Mouse (Mus musculus): ENCODE results near the gene Lsm12. TPM values are rescaled to one million over a fixed set of nuclear protein-coding genes. Genes with fewer than 3 reads are reported as not detected.

Gene Lsm12
- total and polyA plus RNA-seq, 3 experiments: 66.9 to 185 (median 78.9) TPM

Other genes with a start within 250 kb of the Lsm12 start
Only the 20 nearest of the 21 such genes appear.
- not detected in 2 replicates for gene Sost, start 218.3 kb downstream of the Lsm12 start, total RNA-seq (2012; rRNA removed)
- not detected in 2 replicates for gene Sost, start 218.3 kb downstream of the Lsm12 start, total RNA-seq (2014; rRNA removed)
- not detected in 2 replicates for gene Sost, start 218.3 kb downstream of the Lsm12 start, polyA plus RNA-seq (2012; ENCODE audit: insufficient read length, low read depth)
- not detected in 2 replicates for gene Cfap97d1, start 201.0 kb downstream of the Lsm12 start, total RNA-seq (2012; rRNA removed)
- not detected in 2 replicates for gene Cfap97d1, start 201.0 kb downstream of the Lsm12 start, total RNA-seq (2014; rRNA removed)
- not detected in 2 replicates for gene Cfap97d1, start 201.0 kb downstream of the Lsm12 start, polyA plus RNA-seq (2012; ENCODE audit: insufficient read length, low read depth)
- 17.9 and 20.8 TPM in 2 replicates for gene Dusp3, start 198.3 kb downstream of the Lsm12 start, total RNA-seq (2012; rRNA removed)
- gene Dusp3, start 198.3 kb downstream of the Lsm12 start, total RNA-seq (2014; rRNA removed): 5.6 and 7.5 TPM in 2 replicates
- gene Dusp3, start 198.3 kb downstream of the Lsm12 start, polyA plus RNA-seq (2012; ENCODE audit: insufficient read length, low read depth): 19.2 and 23.6 TPM in 2 replicates
- gene Mpp3, start 156.8 kb downstream of the Lsm12 start, total RNA-seq (2012; rRNA removed): 3.8 and 4.6 TPM in 2 replicates
- gene Mpp3, start 156.8 kb downstream of the Lsm12 start, total RNA-seq (2014; rRNA removed): 0.12 and 0.15 TPM in 2 replicates
- gene Mpp3, start 156.8 kb downstream of the Lsm12 start, polyA plus RNA-seq (2012; ENCODE audit: insufficient read length, low read depth): 0.30 and 0.31 TPM in 2 replicates
- gene Cd300lg, start 143.8 kb downstream of the Lsm12 start, total RNA-seq (2012; rRNA removed): not detected in 2 replicates
- not detected in 2 replicates for gene Cd300lg, start 143.8 kb downstream of the Lsm12 start, total RNA-seq (2014; rRNA removed)
- not detected in 2 replicates for gene Cd300lg, start 143.8 kb downstream of the Lsm12 start, polyA plus RNA-seq (2012; ENCODE audit: insufficient read length, low read depth)
- 1.4 and 3.1 TPM in 2 replicates for gene Mpp2, start 96.8 kb downstream of the Lsm12 start, total RNA-seq (2012; rRNA removed)
- 0.35 and 0.46 TPM in 2 replicates for gene Mpp2, start 96.8 kb downstream of the Lsm12 start, total RNA-seq (2014; rRNA removed)
- 0.76 and 0.83 TPM in 2 replicates for gene Mpp2, start 96.8 kb downstream of the Lsm12 start, polyA plus RNA-seq (2012; ENCODE audit: insufficient read length, low read depth)
- gene Ppy, start 84.0 kb downstream of the Lsm12 start, total RNA-seq (2012; rRNA removed): not detected in 2 replicates
- gene Ppy, start 84.0 kb downstream of the Lsm12 start, total RNA-seq (2014; rRNA removed): not detected in 2 replicates
- gene Ppy, start 84.0 kb downstream of the Lsm12 start, polyA plus RNA-seq (2012; ENCODE audit: insufficient read length, low read depth): not detected in 2 replicates
- not detected in 2 replicates for gene Pyy, start 77.5 kb downstream of the Lsm12 start, total RNA-seq (2012; rRNA removed)
- not detected in 2 replicates for gene Pyy, start 77.5 kb downstream of the Lsm12 start, total RNA-seq (2014; rRNA removed)
- gene Pyy, start 77.5 kb downstream of the Lsm12 start, polyA plus RNA-seq (2012; ENCODE audit: insufficient read length, low read depth): not detected in 2 replicates
- not detected in 2 replicates for gene Nags, start 39.8 kb downstream of the Lsm12 start, total RNA-seq (2012; rRNA removed)
- gene Nags, start 39.8 kb downstream of the Lsm12 start, total RNA-seq (2014; rRNA removed): not detected in 2 replicates
- not detected in 2 replicates for gene Nags, start 39.8 kb downstream of the Lsm12 start, polyA plus RNA-seq (2012; ENCODE audit: insufficient read length, low read depth)
- gene Tmem101, start 28.9 kb downstream of the Lsm12 start, total RNA-seq (2012; rRNA removed): 56.7 and 63.1 TPM in 2 replicates
- gene Tmem101, start 28.9 kb downstream of the Lsm12 start, total RNA-seq (2014; rRNA removed): 36.1 and 38.5 TPM in 2 replicates
- 29.7 and 35.4 TPM in 2 replicates for gene Tmem101, start 28.9 kb downstream of the Lsm12 start, polyA plus RNA-seq (2012; ENCODE audit: insufficient read length, low read depth)
- gene G6pc3, start 4.3 kb upstream of the Lsm12 start, total RNA-seq (2012; rRNA removed): 31.9 and 34.7 TPM in 2 replicates
- gene G6pc3, start 4.3 kb upstream of the Lsm12 start, total RNA-seq (2014; rRNA removed): 26.3 and 31.3 TPM in 2 replicates
- 65.6 and 72.3 TPM in 2 replicates for gene G6pc3, start 4.3 kb upstream of the Lsm12 start, polyA plus RNA-seq (2012; ENCODE audit: insufficient read length, low read depth)
- 49.6 and 49.9 TPM in 2 replicates for gene Hdac5, start 44.9 kb upstream of the Lsm12 start, total RNA-seq (2012; rRNA removed)
- 23.3 and 24.9 TPM in 2 replicates for gene Hdac5, start 44.9 kb upstream of the Lsm12 start, total RNA-seq (2014; rRNA removed)
- 46.4 and 53.9 TPM in 2 replicates for gene Hdac5, start 44.9 kb upstream of the Lsm12 start, polyA plus RNA-seq (2012; ENCODE audit: insufficient read length, low read depth)
- gene BC030867, start 63.6 kb upstream of the Lsm12 start, total RNA-seq (2012; rRNA removed): 25.6 and 26.2 TPM in 2 replicates
- 9.7 and 11.4 TPM in 2 replicates for gene BC030867, start 63.6 kb upstream of the Lsm12 start, total RNA-seq (2014; rRNA removed)
- 34.0 and 35.2 TPM in 2 replicates for gene BC030867, start 63.6 kb upstream of the Lsm12 start, polyA plus RNA-seq (2012; ENCODE audit: insufficient read length, low read depth)
- gene Asb16, start 83.4 kb upstream of the Lsm12 start, total RNA-seq (2012; rRNA removed): 0.04 TPM in 1 of 2 replicates, not detected in the other
- not detected in 2 replicates for gene Asb16, start 83.4 kb upstream of the Lsm12 start, total RNA-seq (2014; rRNA removed)
- gene Asb16, start 83.4 kb upstream of the Lsm12 start, polyA plus RNA-seq (2012; ENCODE audit: insufficient read length, low read depth): not detected in 2 replicates
- gene Tmub2, start 99.6 kb upstream of the Lsm12 start, total RNA-seq (2012; rRNA removed): 27.8 and 31.0 TPM in 2 replicates
- gene Tmub2, start 99.6 kb upstream of the Lsm12 start, total RNA-seq (2014; rRNA removed): 24.8 and 27.0 TPM in 2 replicates
- gene Tmub2, start 99.6 kb upstream of the Lsm12 start, polyA plus RNA-seq (2012; ENCODE audit: insufficient read length, low read depth): 32.4 and 32.9 TPM in 2 replicates
- gene Atxn7l3, start 111.3 kb upstream of the Lsm12 start, total RNA-seq (2012; rRNA removed): 46.6 and 51.3 TPM in 2 replicates
- gene Atxn7l3, start 111.3 kb upstream of the Lsm12 start, total RNA-seq (2014; rRNA removed): 38.3 and 40.7 TPM in 2 replicates
- 52.0 and 59.0 TPM in 2 replicates for gene Atxn7l3, start 111.3 kb upstream of the Lsm12 start, polyA plus RNA-seq (2012; ENCODE audit: insufficient read length, low read depth)
- 126 and 142 TPM in 2 replicates for gene Ubtf, start 134.4 kb upstream of the Lsm12 start, total RNA-seq (2012; rRNA removed)
- 89.9 and 99.8 TPM in 2 replicates for gene Ubtf, start 134.4 kb upstream of the Lsm12 start, total RNA-seq (2014; rRNA removed)
- gene Ubtf, start 134.4 kb upstream of the Lsm12 start, polyA plus RNA-seq (2012; ENCODE audit: insufficient read length, low read depth): 124 and 149 TPM in 2 replicates
- 0.08 TPM in 1 of 2 replicates, not detected in the other for gene Slc4a1, start 180.9 kb upstream of the Lsm12 start, total RNA-seq (2012; rRNA removed)
- gene Slc4a1, start 180.9 kb upstream of the Lsm12 start, total RNA-seq (2014; rRNA removed): 0.04 TPM in 1 of 2 replicates, not detected in the other
- gene Slc4a1, start 180.9 kb upstream of the Lsm12 start, polyA plus RNA-seq (2012; ENCODE audit: insufficient read length, low read depth): not detected in 2 replicates
- 9.0 and 16.3 TPM in 2 replicates for gene Rundc3a, start 208.1 kb upstream of the Lsm12 start, total RNA-seq (2012; rRNA removed)
- gene Rundc3a, start 208.1 kb upstream of the Lsm12 start, total RNA-seq (2014; rRNA removed): 1.3 and 1.4 TPM in 2 replicates
- gene Rundc3a, start 208.1 kb upstream of the Lsm12 start, polyA plus RNA-seq (2012; ENCODE audit: insufficient read length, low read depth): 3.3 and 4.8 TPM in 2 replicates
- gene Slc25a39, start 222.7 kb upstream of the Lsm12 start, total RNA-seq (2012; rRNA removed): 169 and 199 TPM in 2 replicates
- 108 and 112 TPM in 2 replicates for gene Slc25a39, start 222.7 kb upstream of the Lsm12 start, total RNA-seq (2014; rRNA removed)
- 198 and 226 TPM in 2 replicates for gene Slc25a39, start 222.7 kb upstream of the Lsm12 start, polyA plus RNA-seq (2012; ENCODE audit: insufficient read length, low read depth)